Mouse (Mus musculus): ENCODE data around the gene Fahd2a.

DNA sequence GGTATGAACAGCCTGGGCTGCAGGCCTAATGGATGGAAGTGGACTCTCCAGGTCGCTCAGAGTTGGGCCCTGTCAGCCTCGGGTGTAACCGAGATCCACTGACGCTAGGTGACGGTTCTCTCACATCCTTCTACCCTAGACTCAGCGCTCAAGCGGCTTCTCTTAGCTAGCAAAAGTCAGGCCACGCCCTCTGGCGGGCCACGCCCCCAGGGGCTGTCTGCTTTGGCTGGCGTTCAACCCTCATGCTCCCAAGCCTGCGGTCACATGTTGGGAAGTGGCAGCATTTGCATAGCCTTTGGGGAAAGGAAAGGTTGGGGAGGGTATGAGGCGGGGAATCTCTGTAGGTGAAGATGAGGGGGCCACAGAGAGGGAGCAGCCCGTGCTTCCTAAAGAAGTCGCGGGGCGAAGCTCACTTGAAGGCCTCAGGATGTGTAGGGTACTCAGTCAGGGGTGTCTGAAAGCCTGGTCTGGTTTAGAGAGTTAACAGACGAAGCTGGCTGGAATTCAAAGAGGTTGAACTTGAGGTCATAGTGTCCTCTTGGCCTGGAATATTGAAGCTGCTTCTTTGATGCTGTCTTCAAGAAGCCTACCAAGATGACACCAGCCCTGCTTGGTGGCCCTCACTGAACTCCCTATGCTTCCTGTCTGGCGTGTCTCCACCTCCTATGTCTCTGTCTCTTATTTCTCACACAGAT lies 40.3 kb upstream of the Fahd2a start:
- TF ChIP-seq CTCF (IDR thresholded peaks at IDR 0.05; ENCODE audit: low read depth, low read length): no peak
- TF ChIP-seq POLR2A (IDR thresholded peaks at IDR 0.05; ENCODE audit: extremely low read depth, insufficient read depth, low read length): no peak
